Mouse (Mus musculus) forebrain, embryonic 14.5 days (tissue): ENCODE measurements around the gene 4930426L09Rik. TPM values are rescaled to one million over a fixed set of nuclear protein-coding genes. Genes with fewer than 3 reads are reported as not detected.
A peak's percentile ranks its signal among the peaks of the same experiment; 100 is the strongest.
"Not testable (repeated sequence)": the region's sequence is repeated elsewhere in the genome, so short reads cannot be mapped to it uniquely, and the experiment has no call there.

Source experiments
- ATAC-seq: fragments of 200-750 bp; cut with Nextera tagmentation; 2 replicates; pipeline ENCODE4 v1.8.0; 2017; ENCODE audit warnings: mild to moderate bottlenecking, moderate library complexity
- DNase-seq: peaks from one replicate; pipeline ENCODE4 v3.0.0-alpha.2; 2015; ENCODE audit warnings: low spot score
- H3K27ac ChIP-seq: fragments of 300-500 bp; sonication (generic); 2 replicates; pipeline ENCODE4 v1.5.1; 2014; ENCODE audit warnings: low read depth, mild to moderate bottlenecking, control low read depth, low read length, moderate library complexity
- H3K27me3 ChIP-seq: fragments of 300-500 bp; sonication (generic); replicated peaks from 2 replicates; pipeline ENCODE4 v1.6.1; 2014; ENCODE audit warnings: low read length, control low read depth, mixed read lengths; ENCODE audit not compliant: control insufficient read depth, insufficient read depth
- H3K36me3 ChIP-seq: fragments of 300-500 bp; sonication (generic); 2 replicates; pipeline ENCODE4 v1.6.1; 2014; ENCODE audit warnings: low read length, control low read depth; ENCODE audit not compliant: control insufficient read depth, insufficient read depth
- H3K4me1 ChIP-seq: fragments of 300-500 bp; sonication (generic); 2 replicates; pipeline ENCODE4 v1.6.1; 2014; ENCODE audit warnings: antibody characterized with exemption, low read length, control low read depth; ENCODE audit not compliant: control insufficient read depth, insufficient read depth
- H3K4me2 ChIP-seq: fragments of 300-500 bp; sonication (generic); 2 replicates; pipeline ENCODE4 v1.6.1; 2014; ENCODE audit warnings: mild to moderate bottlenecking, control low read depth, low read length
- H3K4me3 ChIP-seq: fragments of 300-500 bp; sonication (generic); 2 replicates; pipeline ENCODE4 v1.5.1; 2014; ENCODE audit warnings: low read depth, low read length, control low read depth
- H3K9ac ChIP-seq: fragments of 300-500 bp; sonication (generic); 2 replicates; pipeline ENCODE4 v1.6.1; 2014; ENCODE audit warnings: mild to moderate bottlenecking, low read length, control low read depth, moderate library complexity
- H3K9me3 ChIP-seq: fragments of 300-500 bp; sonication (generic); replicated peaks from 2 replicates; pipeline ENCODE4 v1.6.1; 2016; ENCODE audit warnings: low read length, control low read depth, mixed read lengths; ENCODE audit not compliant: control insufficient read depth
- WGBS: fragments of 180-500 bp; shearing (Covaris S2); extraction: QIAGEN DNeasy Blood & Tissue Kit; methylation state at CpG from one replicate; pipeline ENCODE4 v1.1.7; 2014; 5-methylcytosine and 5-hydroxymethylcytosine counted together
- polyA plus RNA-seq: library from polyadenylated mRNA; unstranded; fragments of >200 nt; fragmentation: Nextera tagmentation; extraction: Ambion mirVana; gene quantifications from 2 replicates; pipeline ENCODE4 v1.2.1, GENCODE M21; 2014

Gene 4930426L09Rik
- polyA plus RNA-seq, 1 experiment from 2014 or later: 0.58 TPM

DNA sequence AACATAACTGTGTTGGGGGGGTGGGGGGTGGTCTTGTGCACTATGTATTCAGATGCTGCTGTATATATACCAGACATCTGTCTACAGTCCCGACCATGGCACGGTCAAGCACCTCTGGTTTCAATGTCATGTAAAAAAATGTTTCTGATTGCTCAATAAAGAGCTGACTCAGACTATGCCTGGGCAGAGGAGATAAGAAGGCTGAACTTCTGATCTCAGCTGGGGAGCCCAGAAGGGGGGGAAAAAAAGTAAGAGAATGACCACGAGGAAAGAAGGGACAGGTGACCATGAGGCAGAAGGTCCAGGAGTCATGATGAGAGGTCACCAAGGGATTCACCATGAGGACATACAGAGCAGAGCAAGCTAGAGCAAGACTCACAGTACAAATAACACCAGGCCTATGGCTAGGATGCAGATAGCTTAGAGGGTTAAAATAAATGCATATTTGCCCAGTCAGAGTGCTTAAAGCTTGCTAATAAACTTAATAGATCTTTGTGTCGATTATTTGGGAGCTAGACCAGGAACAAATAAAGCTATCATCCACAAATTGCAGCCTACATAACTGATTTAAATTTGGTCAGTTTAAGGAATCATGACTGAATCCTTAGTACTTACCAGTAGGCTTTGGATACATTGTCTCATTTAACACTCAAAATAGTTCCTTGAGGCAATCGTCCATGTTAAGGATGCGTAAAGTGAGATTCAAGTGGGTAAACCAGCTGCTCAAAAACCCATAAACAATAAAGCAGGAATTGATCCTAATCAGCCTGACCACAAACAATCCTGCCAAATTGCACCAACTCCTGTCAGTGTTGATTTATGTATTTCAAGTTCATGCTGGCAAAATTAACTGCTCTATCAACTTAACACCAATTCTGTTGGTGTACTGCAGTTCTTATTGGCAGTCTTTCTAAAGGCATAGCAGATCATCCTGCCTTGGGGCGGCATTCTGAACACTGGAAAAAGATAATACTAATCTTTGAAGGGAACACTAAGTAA is 5.3 kb upstream of the 4930426L09Rik start:
- ATAC-seq (no peak), DNase-seq (no peak)
- Histone ChIP-seq H3K4me2 (no peak overlapping the region), H3K4me1 (peaks cover 10% of the 10 kb centered on the region), H3K9me3 (0 out of 2 replicates have a peak, but pooled peaks cover 3% of the 10 kb centered on the region), H3K9ac (no peak overlapping the region), H3K36me3 (no peaks in the 10 kb centered on the region), H3K27ac (no peak overlapping the region), H3K27me3 (no peaks in the 10 kb centered on the region), H3K4me3 (no peak overlapping the region)
- WGBS: 89% methylated on average over 7 of the region's 7 CpGs

DNA sequence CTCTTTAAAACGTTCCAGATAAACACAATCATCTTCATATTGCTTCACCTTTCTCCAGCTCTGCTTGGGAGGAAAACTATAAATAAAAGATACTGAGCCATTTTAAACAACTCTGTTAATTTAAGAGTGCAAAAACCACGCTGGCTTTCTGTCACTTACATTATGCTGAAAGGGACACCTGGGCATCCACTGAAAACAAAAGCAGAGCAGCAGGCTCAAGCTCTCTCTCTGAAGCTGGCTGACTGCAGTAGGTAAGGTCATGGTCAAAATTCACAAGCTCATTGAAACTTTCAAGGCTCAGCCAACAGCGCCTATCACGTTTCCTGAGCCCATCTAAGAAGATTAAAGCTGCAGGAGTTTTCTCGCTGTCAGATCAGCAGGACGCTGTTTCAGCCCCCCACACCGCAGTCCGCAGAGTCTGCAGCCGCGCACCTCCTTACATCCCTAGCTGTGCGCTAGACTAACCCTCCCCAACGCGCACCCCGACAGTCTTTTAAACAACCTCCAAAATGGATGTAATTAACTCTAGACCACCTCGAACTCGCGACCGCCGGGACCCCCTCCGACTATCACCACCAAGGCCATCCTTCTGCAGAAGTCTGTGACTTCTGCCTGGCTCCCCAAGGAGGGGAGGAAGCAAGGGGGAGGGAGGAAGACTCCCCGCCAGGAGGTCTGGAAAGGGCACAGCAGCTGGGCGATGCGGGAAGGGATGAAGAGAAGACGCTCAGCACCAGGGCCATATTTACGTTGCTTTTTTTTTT is 1.5 kb upstream of the 4930426L09Rik start:
- Histone ChIP-seq H3K27me3 (no peaks in the 10 kb centered on the region), H3K9me3 (0 out of 2 replicates have a peak, but pooled peaks cover 2% of the 10 kb centered on the region), H3K9ac (peak overlapping the region; percentile 78), H3K4me2 (peak overlapping the region; percentile 98), H3K4me1 (peaks cover 10% of the 10 kb centered on the region), H3K4me3 (peak overlapping the region; percentile 77), H3K27ac (no peak overlapping the region), H3K36me3 (no peaks in the 10 kb centered on the region)
- DNase-seq (peak; percentile 20), ATAC-seq (no peak)
- 1% methylated on average over 25 of the region's 25 CpGs for WGBS

DNA sequence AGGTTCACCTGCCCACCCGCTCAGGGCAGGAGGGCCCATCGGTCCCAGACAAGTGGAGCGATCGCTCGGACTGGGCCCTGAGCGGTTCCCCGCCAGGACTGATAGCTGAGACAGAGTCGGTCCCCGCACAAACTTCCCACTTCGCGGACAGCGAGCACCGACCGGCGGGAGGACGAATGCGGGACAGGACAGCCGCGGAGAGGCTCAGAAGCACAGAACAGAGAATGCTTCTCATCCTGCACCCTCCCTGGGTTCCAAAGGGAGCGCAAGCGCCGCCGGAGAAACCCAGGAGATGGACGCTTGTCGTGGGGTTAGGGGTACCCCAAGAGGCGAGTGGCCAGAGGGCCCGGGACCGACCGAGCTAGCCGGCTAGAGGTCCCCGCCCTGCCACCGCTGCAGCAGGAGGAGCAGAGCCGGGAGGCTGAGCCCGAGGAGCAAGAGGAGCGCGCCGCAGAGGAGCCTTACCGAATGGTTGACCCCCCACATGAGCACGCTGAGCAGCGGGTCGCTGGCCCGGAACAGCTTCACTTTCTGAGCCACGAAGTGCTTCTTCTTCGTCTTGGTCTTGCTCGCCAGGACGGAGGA is 664 bp upstream of the 4930426L09Rik start:
- H3K36me3 ChIP-seq: no peaks in the 10 kb centered on the region
- H3K9me3 ChIP-seq: no peaks in the 10 kb centered on the region
- WGBS: under 1% methylated on average over 46 of the region's 46 CpGs
- H3K4me2 ChIP-seq: peak overlapping the region; percentile 98
- no peaks in the 10 kb centered on the region for H3K27me3 ChIP-seq
- peak; percentile 67 for DNase-seq
- peak; percentile 68 for ATAC-seq
- H3K4me3 ChIP-seq: peak overlapping the region; percentile 77
- H3K4me1 ChIP-seq: peaks cover 10% of the 10 kb centered on the region
- H3K27ac ChIP-seq: peak overlapping the region; percentile 88
- H3K9ac ChIP-seq: peak overlapping the region; percentile 78

DNA sequence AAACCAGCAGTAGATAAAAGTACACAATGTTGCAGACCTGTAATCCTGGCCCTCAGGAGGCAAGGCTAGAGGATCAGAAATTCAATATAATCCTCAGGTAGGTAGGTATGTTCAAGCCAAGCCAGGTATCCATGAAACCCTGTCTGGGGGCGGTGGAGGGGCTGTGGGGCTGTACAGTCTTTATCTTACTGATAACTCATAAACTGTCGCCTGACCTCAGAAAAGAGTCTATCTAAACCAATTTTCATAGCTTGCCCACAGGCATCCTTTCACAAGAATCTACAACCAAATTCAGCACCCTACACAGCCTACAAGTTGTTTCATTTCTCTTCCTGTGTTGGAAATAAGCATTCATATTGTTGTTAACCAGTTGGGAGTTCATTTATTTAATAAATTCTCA is 1.3 kb downstream of the 4930426L09Rik start:
- H3K36me3 ChIP-seq: no peaks in the 10 kb centered on the region
- DNase-seq (no peak), ATAC-seq (no peak)
- peaks cover 10% of the 10 kb centered on the region for H3K4me1 ChIP-seq
- H3K9me3 ChIP-seq: no peaks in the 10 kb centered on the region
- no peak overlapping the region for H3K4me2 ChIP-seq
- no peak overlapping the region for H3K9ac ChIP-seq
- H3K27me3 ChIP-seq: no peaks in the 10 kb centered on the region
- no peak overlapping the region for H3K4me3 ChIP-seq
- no peak overlapping the region for H3K27ac ChIP-seq
- WGBS: 81% methylated on average over 2 of the region's 2 CpGs

DNA sequence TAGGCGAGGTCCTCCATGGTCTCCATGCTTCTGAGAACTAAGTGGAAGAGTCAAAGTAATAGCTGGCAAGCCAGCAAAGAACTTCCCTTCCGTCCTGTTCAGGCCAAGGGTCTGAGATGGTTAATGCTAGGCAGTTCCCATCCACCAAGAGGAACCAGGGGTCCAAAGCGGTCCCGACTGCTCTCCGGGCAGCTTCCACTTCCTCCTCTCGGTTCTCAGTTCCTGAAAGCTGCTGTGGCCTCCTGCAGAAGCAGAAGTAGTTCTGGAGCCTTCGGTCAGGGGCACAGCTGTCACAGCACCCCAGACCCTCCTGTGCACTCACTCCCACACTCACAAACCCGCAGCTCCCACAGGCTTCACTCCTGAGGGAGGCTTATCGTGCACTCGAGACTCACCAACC is 6.7 kb downstream of the 4930426L09Rik start:
- Histone ChIP-seq H3K4me2 (no peak overlapping the region), H3K4me1 (no peaks in the 10 kb centered on the region), H3K27me3 (no peaks in the 10 kb centered on the region), H3K27ac (no peak overlapping the region), H3K9me3 (no peaks in the 10 kb centered on the region), H3K4me3 (no peak overlapping the region), H3K36me3 (no peaks in the 10 kb centered on the region), H3K9ac (no peak overlapping the region)
- 84% methylated on average over 10 of the region's 10 CpGs for WGBS
- DNase-seq (no peak), ATAC-seq (no peak)

DNA sequence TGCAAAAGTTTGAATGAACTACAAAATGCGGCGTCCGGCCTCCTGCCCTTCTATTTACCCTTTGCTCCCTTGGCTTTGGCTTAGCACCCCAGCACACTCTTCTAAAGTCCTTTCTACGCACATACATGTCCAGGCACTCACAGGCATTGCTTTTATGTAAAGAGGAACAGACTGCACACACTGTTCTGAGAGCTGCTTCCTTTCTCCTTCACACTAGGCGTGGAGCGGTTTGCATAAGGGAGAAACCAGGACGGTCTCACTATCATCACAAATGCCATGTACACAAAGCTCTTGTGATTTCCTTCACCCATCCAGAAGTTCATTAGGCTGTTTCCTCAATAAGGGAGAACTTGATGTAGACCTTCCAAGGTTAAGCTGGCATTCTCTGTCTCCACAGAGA is 8.0 kb downstream of the 4930426L09Rik start:
- Histone ChIP-seq H3K4me2 (no peak overlapping the region), H3K4me1 (no peaks in the 10 kb centered on the region), H3K9ac (no peak overlapping the region), H3K4me3 (no peak overlapping the region), H3K36me3 (no peaks in the 10 kb centered on the region), H3K27ac (no peak overlapping the region), H3K9me3 (no peaks in the 10 kb centered on the region), H3K27me3 (no peaks in the 10 kb centered on the region)
- DNase-seq (no peak), ATAC-seq (no peak)
- 83% methylated on average over 7 of the region's 7 CpGs for WGBS

DNA sequence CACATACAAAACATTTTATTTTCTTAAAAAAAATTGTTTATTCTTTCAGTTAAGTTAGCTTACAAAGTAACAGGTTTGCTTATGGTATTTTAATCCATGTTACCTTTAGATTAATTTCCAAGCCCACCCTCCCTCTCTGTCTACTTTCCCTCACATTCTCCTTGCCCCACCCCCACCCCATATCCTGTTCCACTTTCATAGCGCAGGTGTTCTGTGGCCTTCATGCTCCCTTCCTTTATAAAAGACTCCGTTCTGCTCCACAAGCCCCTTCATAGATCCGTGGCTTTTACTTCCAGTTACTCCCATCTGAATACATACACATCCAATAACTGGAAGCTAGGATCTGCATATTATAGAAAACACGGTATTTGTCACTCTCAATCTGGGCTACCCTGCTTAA is 9.4 kb downstream of the 4930426L09Rik start:
- ATAC-seq (no peak), DNase-seq (no peak)
- no peak overlapping the region for H3K9ac ChIP-seq
- H3K36me3 ChIP-seq: no peaks in the 10 kb centered on the region
- no peaks in the 10 kb centered on the region for H3K4me1 ChIP-seq
- H3K9me3 ChIP-seq: no peaks in the 10 kb centered on the region
- no peak overlapping the region for H3K27ac ChIP-seq
- 87% methylated on average over 4 of the region's 4 CpGs for WGBS
- H3K27me3 ChIP-seq: no peaks in the 10 kb centered on the region
- no peak overlapping the region for H3K4me2 ChIP-seq
- no peak overlapping the region for H3K4me3 ChIP-seq

DNA sequence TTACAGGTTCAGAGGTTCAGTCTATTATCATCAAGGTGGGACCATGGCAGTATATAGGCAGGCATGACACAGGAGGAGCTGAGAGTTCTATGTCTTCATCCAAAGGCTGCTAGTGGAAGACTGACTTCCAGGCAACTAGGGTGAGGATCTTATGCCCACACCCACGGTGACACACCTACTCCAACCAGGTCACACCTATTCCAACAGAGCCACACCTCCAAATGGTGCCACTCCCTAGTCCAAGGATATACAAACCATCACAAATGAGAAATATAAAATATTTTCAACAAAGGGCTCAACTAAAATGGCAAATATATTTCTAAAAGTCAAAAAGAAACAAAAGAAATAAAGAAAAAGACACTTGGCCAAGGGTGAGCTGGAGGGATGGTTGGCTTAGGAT is 12.4 kb downstream of the 4930426L09Rik start:
- DNase-seq, H3K9ac ChIP-seq: not testable (repeated sequence)
- WGBS: 83% methylated on average over 1 of the region's 1 CpGs

More for the DNA sequence above, 12.4 kb downstream of the 4930426L09Rik start:
- not testable (repeated sequence) for H3K9me3 ChIP-seq, ATAC-seq, H3K4me2 ChIP-seq, H3K4me3 ChIP-seq, H3K36me3 ChIP-seq, H3K27me3 ChIP-seq, H3K4me1 ChIP-seq, H3K27ac ChIP-seq
